Mouse (Mus musculus) ES-E14 (cell line): ENCODE measurements at regions not wholly inside any gene's neighbourhood (a gene's known extent, or its start where the extent isn't known, plus 50 kb on each side); places are given as distances from the start of the nearest gene placed in this dataset.

ENCODE experiments used
- DNase-seq: peaks from one replicate; pipeline ENCODE4 v3.0.0-alpha.2; 2013; ENCODE audit warnings: low read depth, low spot score
- H3K27ac ChIP-seq: 2 replicates; pipeline ENCODE4 v1.5.1; 2012; ENCODE audit warnings: low read depth, mild to moderate bottlenecking, low read length, moderate library complexity, mixed read lengths; ENCODE audit not compliant: poor library complexity, insufficient read depth, severe bottlenecking
- H3K36me3 ChIP-seq: 2 replicates; pipeline ENCODE4 v1.6.1; 2012; ENCODE audit warnings: mild to moderate bottlenecking, low read length, moderate library complexity, mixed read lengths; ENCODE audit not compliant: control insufficient read depth, poor library complexity, insufficient read depth, severe bottlenecking
- H3K4me1 ChIP-seq, 2 experiments: fragments of 150-350 bp in 1 of 2; sonication (generic) in 1 of 2; 2 replicates each; pipeline ENCODE4 v1.6.1; 2012; ENCODE audit warnings: low read length in 2 of 2, mild to moderate bottlenecking in 1 of 2, mixed read lengths in 1 of 2; ENCODE audit not compliant: control insufficient read depth in 2 of 2, insufficient read depth in 2 of 2, poor library complexity in 1 of 2
- H3K4me3 ChIP-seq, 2 experiments: fragments of 150-350 bp in 1 of 2; sonication (generic) in 1 of 2; 2 replicates each; pipeline ENCODE4 v1.5.1; 2012; ENCODE audit warnings: low read length in 2 of 2, low read depth in 1 of 2, mild to moderate bottlenecking in 1 of 2, mixed read lengths in 1 of 2; ENCODE audit not compliant: insufficient read depth in 1 of 2, poor library complexity in 1 of 2, severe bottlenecking in 1 of 2
- H3K9ac ChIP-seq: 2 replicates; pipeline ENCODE4 v1.6.1; 2012; ENCODE audit warnings: low read depth, mild to moderate bottlenecking, low read length, mixed read lengths; ENCODE audit not compliant: poor library complexity, insufficient read depth, severe bottlenecking
- H3K9me3 ChIP-seq: fragments of 150-350 bp; sonication (generic); 2 replicates; pipeline ENCODE4 v1.6.1; 2012; ENCODE audit warnings: low read depth, mild to moderate bottlenecking, low read length; ENCODE audit not compliant: control insufficient read depth, insufficient read depth
- CHD2 ChIP-seq: IDR thresholded peaks from 2 replicates; pipeline ENCODE4 v1.6.1; 2014; ENCODE audit warnings: mild to moderate bottlenecking, low read depth, low read length, inconsistent platforms
- HCFC1 ChIP-seq: IDR thresholded peaks from 2 replicates; pipeline ENCODE4 v1.6.1; 2012; ENCODE audit warnings: low read length, inconsistent platforms, borderline replicate concordance; ENCODE audit not compliant: insufficient read depth
- MAFK ChIP-seq: IDR thresholded peaks from 2 replicates; pipeline ENCODE4 v1.6.1; 2014; ENCODE audit warnings: mild to moderate bottlenecking, low read depth, low read length, inconsistent platforms; ENCODE audit not compliant: insufficient read depth
- ZC3H11A ChIP-seq: IDR thresholded peaks from 2 replicates; pipeline ENCODE4 v1.6.1; 2012; ENCODE audit warnings: low read depth, mild to moderate bottlenecking, inconsistent platforms, low read length, borderline replicate concordance
- ZNF384 ChIP-seq: IDR thresholded peaks from 2 replicates; pipeline ENCODE4 v1.6.1; 2012; ENCODE audit warnings: low read depth, low read length, inconsistent platforms
- in situ Hi-C, 2 experiments: fragments of 600-800 bp; cut with MboI; formaldehyde crosslinking; loops; one replicate each; pipeline ENCODE4 v1.15.1; 2025; ENCODE audit warnings: low sequenced_read_pairs in 2 of 2, inconsistent platforms in 1 of 2; ENCODE audit not compliant: unreplicated experiment in 2 of 2

DNA sequence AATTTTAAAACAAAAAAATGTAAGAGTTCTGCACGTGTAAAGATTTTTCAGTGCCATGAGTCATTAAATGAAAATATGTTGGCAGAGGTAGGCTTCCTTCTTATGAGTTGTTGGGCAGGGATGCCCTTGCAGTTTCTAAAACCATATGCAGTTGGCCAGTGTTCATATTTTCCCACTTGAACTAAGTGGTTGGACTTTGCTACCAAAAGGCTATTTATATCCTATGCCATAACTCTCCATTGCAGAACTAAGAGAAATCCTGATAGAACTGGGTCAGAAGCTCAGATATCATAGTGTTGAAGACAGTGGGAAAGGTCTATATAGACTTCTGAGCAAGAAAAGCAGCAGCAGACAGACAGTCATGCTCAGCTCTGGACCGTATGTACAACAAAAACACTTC, 690.7 kb upstream of the Frg1 start:
- H3K9me3 ChIP-seq, result no peaks in the 10 kb centered on the region
- no peak for TF ChIP-seq MAFK
- no peak for TF ChIP-seq ZNF384
- no peak for TF ChIP-seq ZC3H11A
- TF ChIP-seq HCFC1, result no peak
- no peak for TF ChIP-seq CHD2
- DNase-seq, result no peak
- no peak overlapping the region for H3K27ac ChIP-seq
- H3K4me1 ChIP-seq, result no peaks in the 10 kb centered on the region
- in situ Hi-C loops, result no loop called here
- H3K4me3 ChIP-seq, result no peak overlapping the region
- no peaks in the 10 kb centered on the region for H3K36me3 ChIP-seq
- no peak overlapping the region for H3K9ac ChIP-seq

DNA sequence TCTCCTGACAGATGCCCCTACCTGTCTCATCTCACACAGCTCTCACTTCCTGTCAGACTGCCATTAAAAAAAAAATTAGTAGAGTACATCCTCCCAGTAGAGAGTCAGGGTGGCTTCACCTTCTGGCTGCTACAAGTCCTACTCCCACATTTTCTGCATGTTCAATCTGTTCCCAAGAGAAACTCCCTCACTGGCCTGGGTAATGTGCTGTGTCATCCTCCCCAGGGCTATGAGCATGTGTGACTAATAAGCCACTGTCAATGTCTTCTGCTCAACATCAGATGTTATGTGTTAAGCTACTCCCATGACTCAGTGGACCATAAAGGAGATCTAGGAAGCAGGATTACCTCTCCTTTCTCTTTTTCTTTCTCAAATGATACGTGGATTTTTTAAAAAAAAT, 652.4 kb upstream of the Frg1 start:
- Histone ChIP-seq H3K36me3 (no peaks in the 10 kb centered on the region), H3K4me1 (no peaks in the 10 kb centered on the region)

DNA sequence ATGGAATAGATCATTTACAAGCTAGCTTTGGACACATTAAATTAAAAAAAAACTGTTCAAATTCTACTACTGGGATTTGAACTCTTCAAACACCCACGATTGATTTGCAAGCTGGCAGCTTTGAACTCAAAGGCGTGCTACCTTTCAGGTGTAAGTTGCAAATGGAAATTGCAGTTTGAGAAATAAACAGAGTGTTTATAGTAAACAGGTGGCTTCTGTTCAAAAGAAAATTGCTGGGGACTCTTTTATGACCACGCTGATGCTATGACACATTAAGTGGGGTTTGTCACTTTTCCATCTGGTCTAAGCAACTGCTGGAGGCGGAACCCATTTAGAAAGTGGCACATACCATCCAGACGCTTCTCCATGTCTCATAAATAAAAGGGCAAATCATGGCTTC, 626.7 kb upstream of the Frg1 start:
- no peak overlapping the region for H3K27ac ChIP-seq
- H3K4me1 ChIP-seq, result no peaks in the 10 kb centered on the region
- no peak overlapping the region for H3K4me3 ChIP-seq
- H3K9me3 ChIP-seq, result no peaks in the 10 kb centered on the region
- no peak overlapping the region for H3K9ac ChIP-seq
- no peak for DNase-seq
- no peak for TF ChIP-seq ZNF384
- H3K36me3 ChIP-seq, result no peaks in the 10 kb centered on the region
- in situ Hi-C loops, result no loop called here

More for the DNA sequence above, 652.4 kb upstream of the Frg1 start:
- H3K9me3 ChIP-seq, result no peaks in the 10 kb centered on the region
- no peak overlapping the region for H3K9ac ChIP-seq
- in situ Hi-C loops, result no loop called here
- no peak for DNase-seq
- no peak overlapping the region for H3K4me3 ChIP-seq
- no peak overlapping the region for H3K27ac ChIP-seq
- no peak for TF ChIP-seq ZC3H11A
- TF ChIP-seq MAFK, result no peak
- TF ChIP-seq HCFC1, result no peak
- no peak for TF ChIP-seq CHD2
- no peak for TF ChIP-seq ZNF384

- no peaks in the 10 kb centered on the region for H3K4me1 ChIP-seq
- DNase-seq, result no peak
- no peak overlapping the region for H3K4me3 ChIP-seq
- in situ Hi-C loops, result no loop called here
- TF ChIP-seq MAFK, result no peak
- no peak for TF ChIP-seq HCFC1
- no peak for TF ChIP-seq CHD2
- TF ChIP-seq ZNF384, result no peak
- TF ChIP-seq ZC3H11A, result no peak
- no peaks in the 10 kb centered on the region for H3K36me3 ChIP-seq
- H3K9me3 ChIP-seq, result no peaks in the 10 kb centered on the region
- H3K9ac ChIP-seq, result no peak overlapping the region
- H3K27ac ChIP-seq, result no peak overlapping the region
Observed at GRCm38 (mm10) chr8:42039245-42039644, 622.4 kb upstream of the Frg1 start.

DNA sequence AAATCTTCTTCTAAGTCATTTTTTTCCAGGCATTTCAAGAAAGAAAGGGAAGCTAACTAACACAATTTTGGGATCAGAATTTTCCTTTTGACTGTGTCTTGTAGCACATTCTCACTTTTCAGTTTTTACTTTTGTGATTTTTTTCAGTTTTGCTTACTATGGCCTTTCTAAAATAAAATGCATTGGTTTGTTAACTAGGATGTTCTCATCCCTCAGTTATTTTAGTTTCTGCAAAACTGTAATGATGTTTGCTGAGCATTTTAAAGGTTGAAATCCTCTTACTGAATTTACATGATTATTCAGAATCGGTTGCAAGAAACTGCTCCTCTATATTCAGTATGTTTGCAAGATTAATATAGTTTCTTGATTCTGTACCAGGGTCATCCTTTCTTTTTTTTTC, 610.1 kb upstream of the Frg1 start:
- in situ Hi-C loops, result no loop called here
- Histone ChIP-seq H3K9me3 (no peaks in the 10 kb centered on the region), H3K36me3 (no peaks in the 10 kb centered on the region), H3K4me1 (no peaks in the 10 kb centered on the region), H3K9ac (no peak overlapping the region), H3K27ac (no peak overlapping the region), H3K4me3 (no peak overlapping the region)
- TF ChIP-seq ZNF384, result no peak
- no peak for TF ChIP-seq HCFC1
- no peak for TF ChIP-seq ZC3H11A
- no peak for TF ChIP-seq CHD2
- TF ChIP-seq MAFK, result no peak
- no peak for DNase-seq
